Mouse (Mus musculus) erythroblast, embryonic 14.5 days (primary cell): ENCODE measurements around the gene St14. TPM values are rescaled to one million over a fixed set of nuclear protein-coding genes. Genes with fewer than 3 reads are reported as not detected.

Experiments
- H3K27me3 ChIP-seq: 2 replicates; pipeline ENCODE4 v1.6.1; 2012; ENCODE audit warnings: inconsistent platforms; ENCODE audit not compliant: control insufficient read depth
- H3K36me3 ChIP-seq: 2 replicates; pipeline ENCODE4 v1.6.1; 2012; ENCODE audit warnings: mild to moderate bottlenecking, inconsistent platforms; ENCODE audit not compliant: control insufficient read depth
- H3K4me1 ChIP-seq: 2 replicates; pipeline ENCODE4 v1.6.1; 2012; ENCODE audit warnings: inconsistent platforms; ENCODE audit not compliant: control insufficient read depth
- H3K4me3 ChIP-seq: replicated peaks from 2 replicates; pipeline ENCODE3; 2012; ENCODE audit warnings: moderate library complexity, mild to moderate bottlenecking, inconsistent platforms
- H3K9me3 ChIP-seq: 2 replicates; pipeline ENCODE4 v1.6.1; 2012; ENCODE audit warnings: low read length, inconsistent platforms, mixed read lengths; ENCODE audit not compliant: control insufficient read depth
- GATA1 ChIP-seq: IDR thresholded peaks from 2 replicates; pipeline ENCODE4 v1.6.1; 2012; ENCODE audit warnings: low read length, inconsistent platforms, mixed read lengths
- TAL1 ChIP-seq: IDR thresholded peaks from 3 replicates; pipeline ENCODE4 v1.6.1; 2012; ENCODE audit warnings: low read length, inconsistent platforms, mixed read lengths
- polyA plus RNA-seq: library from polyadenylated mRNA; stranded (reverse); fragments of >175 nt; gene quantifications from 2 replicates; pipeline ENCODE4 v1.2.3, GENCODE M21; 2012

Gene St14
- polyA plus RNA-seq, 1 experiment = 0.07 TPM

GRCm38 (mm10) chr9:31117088-31117487, 14.6 kb downstream of the St14 start:
- no peaks in the 10 kb centered on the region for H3K9me3 ChIP-seq
- TF ChIP-seq GATA1 (no peak), TAL1 (no peak)

GRCm38 (mm10) chr9:31115586-31115985, 16.1 kb downstream of the St14 start:
- TF ChIP-seq TAL1 = no peak
- TF ChIP-seq GATA1 = no peak
- Histone ChIP-seq H3K4me1 (no peaks in the 10 kb centered on the region), H3K4me3 (no peak overlapping the region), H3K27me3 (peaks cover 4% of the 10 kb centered on the region; the same call in 1 of the 2 replicates), H3K9me3 (no peaks in the 10 kb centered on the region), H3K36me3 (no peaks in the 10 kb centered on the region)

More at GRCm38 (mm10) chr9:31117088-31117487, 14.6 kb downstream of the St14 start:
- Histone ChIP-seq H3K27me3 (peaks cover 4% of the 10 kb centered on the region; the same call in 1 of the 2 replicates), H3K4me1 (no peaks in the 10 kb centered on the region), H3K4me3 (no peak overlapping the region), H3K36me3 (no peaks in the 10 kb centered on the region)

- Histone ChIP-seq H3K4me3 (no peak overlapping the region), H3K36me3 (no peaks in the 10 kb centered on the region), H3K9me3 (no peaks in the 10 kb centered on the region), H3K4me1 (no peaks in the 10 kb centered on the region), H3K27me3 (no peaks in the 10 kb centered on the region)
- TF ChIP-seq TAL1 = no peak
- no peak for TF ChIP-seq GATA1
Observed at GRCm38 (mm10) chr9:31108464-31108863, 23.2 kb downstream of the St14 start.

- Histone ChIP-seq H3K4me1 (no peaks in the 10 kb centered on the region), H3K9me3 (no peaks in the 10 kb centered on the region), H3K27me3 (no peaks in the 10 kb centered on the region), H3K4me3 (no peak overlapping the region), H3K36me3 (no peaks in the 10 kb centered on the region)
- TF ChIP-seq GATA1 = no peak
- no peak for TF ChIP-seq TAL1
Observed at GRCm38 (mm10) chr9:31098118-31098517, 33.5 kb downstream of the St14 start.

- Histone ChIP-seq H3K27me3 (no peaks in the 10 kb centered on the region), H3K36me3 (no peaks in the 10 kb centered on the region), H3K4me3 (no peak overlapping the region), H3K4me1 (no peaks in the 10 kb centered on the region), H3K9me3 (no peaks in the 10 kb centered on the region)
- TF ChIP-seq TAL1 = no peak
- TF ChIP-seq GATA1 = no peak
Observed at GRCm38 (mm10) chr9:31097088-31098082, 34.3 kb downstream of the St14 start.

GRCm38 (mm10) chr9:31092833-31093195, 38.8 kb downstream of the St14 start:
- Histone ChIP-seq H3K27me3 (no peaks in the 10 kb centered on the region), H3K4me1 (no peaks in the 10 kb centered on the region), H3K4me3 (no peak overlapping the region), H3K9me3 (no peaks in the 10 kb centered on the region), H3K36me3 (no peaks in the 10 kb centered on the region)
- TF ChIP-seq TAL1 (no peak), GATA1 (no peak)

- TF ChIP-seq TAL1 = no peak
- no peak for TF ChIP-seq GATA1
- H3K27me3 ChIP-seq = no peaks in the 10 kb centered on the region
- no peak overlapping the region for H3K4me3 ChIP-seq
- no peaks in the 10 kb centered on the region for H3K36me3 ChIP-seq
- H3K4me1 ChIP-seq = no peaks in the 10 kb centered on the region
- H3K9me3 ChIP-seq = no peaks in the 10 kb centered on the region
Observed at GRCm38 (mm10) chr9:31092111-31092832, 39.4 kb downstream of the St14 start.

- H3K4me3 ChIP-seq = no peak overlapping the region
- no peaks in the 10 kb centered on the region for H3K9me3 ChIP-seq
- H3K27me3 ChIP-seq = no peaks in the 10 kb centered on the region
- H3K4me1 ChIP-seq = no peaks in the 10 kb centered on the region
- TF ChIP-seq TAL1 = no peak
- no peak for TF ChIP-seq GATA1
- H3K36me3 ChIP-seq = no peaks in the 10 kb centered on the region
Observed at GRCm38 (mm10) chr9:31091162-31091581, 40.5 kb downstream of the St14 start.
